Mouse (Mus musculus): ENCODE measurements around the gene Ctcf. TPM values are rescaled to one million over a fixed set of nuclear protein-coding genes. Genes with fewer than 3 reads are reported as not detected.
A peak's percentile ranks its signal among the peaks of the same experiment; 100 is the strongest.

The Ctcf gene
- polyA plus RNA-seq, 1 experiment = 16.7 TPM

DNA sequence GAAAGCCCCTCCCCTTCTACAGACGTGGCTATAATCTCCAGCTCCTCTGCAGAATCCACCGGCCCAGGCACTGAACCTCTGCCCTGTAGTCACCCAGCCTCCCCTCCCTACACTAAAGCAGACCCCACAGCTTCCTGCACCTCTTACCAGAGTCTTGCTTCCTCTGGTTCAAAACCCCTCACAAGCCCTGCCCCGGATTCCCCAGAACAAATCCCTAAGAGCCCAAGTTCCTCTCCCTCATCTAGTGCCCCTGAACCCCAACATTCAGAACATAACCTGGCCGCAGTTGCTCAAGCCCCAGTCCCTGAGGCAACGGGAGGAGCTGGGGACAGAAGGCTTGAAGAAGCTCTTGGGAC lies 18.1 kb upstream of the Ctcf start:
- Histone ChIP-seq H3K4me3 (ENCODE audit: insufficient read depth, low read depth, low read length) (no peak overlapping the region), H3K27me3 (replicated peaks; ENCODE audit: control insufficient read depth, insufficient read depth, low read length) (no peaks in the 10 kb centered on the region), H3K4me1 (ENCODE audit: control insufficient read depth, insufficient read depth, low read length) (0 out of 2 replicates have a peak, but pooled peaks cover 4% of the 10 kb centered on the region), H3K27ac (ENCODE audit: insufficient read depth, low read depth, low read length) (no peak overlapping the region), H3K36me3 (ENCODE audit: control insufficient read depth, insufficient read depth, low read length) (peaks cover 5% of the 10 kb centered on the region; the same call in 1 of the 2 replicates)
- no peak for TF ChIP-seq POLR2A (IDR thresholded peaks at IDR 0.05; ENCODE audit: low read depth, low read length)
- no peak for TF ChIP-seq CTCF (conservative IDR thresholded peaks at IDR 0.05; ENCODE audit: insufficient read depth, insufficient read length, low read depth, low read length)
- no peak for DNase-seq
- 89% methylated on average over 5 of the region's 5 CpGs for WGBS

DNA sequence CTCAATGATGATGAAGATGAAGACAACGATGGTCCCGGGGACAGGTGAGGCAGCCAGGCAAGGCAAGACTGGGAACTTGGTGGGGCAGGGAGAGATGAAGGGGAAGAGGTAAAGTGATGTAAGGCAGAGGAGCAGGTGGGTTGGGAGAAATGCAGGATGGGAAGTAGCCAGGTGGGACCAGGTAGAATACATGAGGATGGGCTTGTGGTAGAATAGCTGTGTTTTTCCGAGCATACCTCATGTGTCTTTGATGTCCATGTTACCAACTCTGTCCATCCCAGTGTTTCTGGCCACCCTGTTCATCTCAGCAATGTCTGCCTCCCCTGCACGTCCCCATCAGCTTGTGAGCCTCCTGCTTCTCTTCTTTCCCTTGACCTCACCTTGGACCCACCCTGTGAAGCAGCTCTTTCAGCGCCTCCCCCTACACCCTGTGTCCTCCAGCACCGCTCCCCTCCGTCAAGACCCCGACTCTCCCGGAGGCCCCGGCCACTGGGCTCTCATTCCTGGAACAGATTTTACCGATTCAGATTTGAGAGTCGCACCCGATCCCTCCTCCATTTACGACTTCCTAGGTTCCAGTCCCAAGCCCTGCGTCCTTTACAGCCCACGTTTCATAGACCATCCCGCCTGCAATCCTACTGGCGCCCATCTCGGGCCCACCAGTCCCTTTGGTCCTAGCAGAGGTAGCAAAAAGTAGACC lies 17.3 kb upstream of the Ctcf start:
- Histone ChIP-seq H3K36me3 (ENCODE audit: control insufficient read depth, insufficient read depth, low read length) (peaks cover 5% of the 10 kb centered on the region; the same call in 1 of the 2 replicates), H3K4me1 (ENCODE audit: control insufficient read depth, insufficient read depth, low read length) (0 out of 2 replicates have a peak, but pooled peaks cover 4% of the 10 kb centered on the region), H3K27ac (ENCODE audit: insufficient read depth, low read depth, low read length) (no peak overlapping the region), H3K4me3 (ENCODE audit: insufficient read depth, low read depth, low read length) (no peak overlapping the region), H3K27me3 (replicated peaks; ENCODE audit: control insufficient read depth, insufficient read depth, low read length) (no peaks in the 10 kb centered on the region)
- WGBS = 90% methylated on average over 19 of the region's 19 CpGs
- DNase-seq = no peak
- TF ChIP-seq CTCF (conservative IDR thresholded peaks at IDR 0.05; ENCODE audit: insufficient read depth, insufficient read length, low read depth, low read length) (no peak), POLR2A (IDR thresholded peaks at IDR 0.05; ENCODE audit: low read depth, low read length) (no peak)

DNA sequence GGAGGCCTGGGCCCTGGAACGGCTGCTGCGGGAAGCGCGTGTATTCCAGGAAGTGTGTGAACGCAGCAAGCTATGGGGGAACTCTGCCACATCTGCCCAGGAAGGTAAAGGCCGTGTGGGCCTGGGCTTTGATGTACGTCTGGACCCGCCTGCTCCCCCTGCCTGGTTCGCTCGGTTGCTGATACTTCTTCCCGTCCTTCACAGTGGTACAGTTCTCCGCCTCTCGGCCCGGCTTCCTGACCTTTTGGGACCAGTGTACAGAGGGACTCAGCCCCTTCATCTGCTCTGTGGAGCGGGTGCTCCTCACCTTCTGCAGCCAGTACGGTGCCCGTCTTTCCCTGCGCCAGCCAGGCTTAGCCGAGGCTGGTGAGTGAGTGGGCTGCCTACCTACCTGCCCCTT lies 16.2 kb upstream of the Ctcf start:
- no peak for DNase-seq
- TF ChIP-seq CTCF (conservative IDR thresholded peaks at IDR 0.05; ENCODE audit: insufficient read depth, insufficient read length, low read depth, low read length) = no peak

GRCm38 (mm10) chr8:105620946-105621720 lies 15.2 kb upstream of the Ctcf start:
- 88% methylated on average over 21 of the region's 21 CpGs for WGBS
- Histone ChIP-seq H3K4me1 (ENCODE audit: control insufficient read depth, insufficient read depth, low read length) (0 out of 2 replicates have a peak, but pooled peaks cover 4% of the 10 kb centered on the region), H3K27ac (ENCODE audit: insufficient read depth, low read depth, low read length) (no peak overlapping the region), H3K27me3 (replicated peaks; ENCODE audit: control insufficient read depth, insufficient read depth, low read length) (no peaks in the 10 kb centered on the region), H3K4me3 (ENCODE audit: insufficient read depth, low read depth, low read length) (no peak overlapping the region), H3K36me3 (ENCODE audit: control insufficient read depth, insufficient read depth, low read length) (peaks cover 5% of the 10 kb centered on the region; the same call in 1 of the 2 replicates)
- no peak for TF ChIP-seq POLR2A (IDR thresholded peaks at IDR 0.05; ENCODE audit: low read depth, low read length)
- TF ChIP-seq CTCF (conservative IDR thresholded peaks at IDR 0.05; ENCODE audit: insufficient read depth, insufficient read length, low read depth, low read length) = no peak
- DNase-seq = no peak

More for the DNA sequence above, 16.2 kb upstream of the Ctcf start:
- WGBS = 86% methylated on average over 19 of the region's 19 CpGs
- Histone ChIP-seq H3K4me1 (ENCODE audit: control insufficient read depth, insufficient read depth, low read length) (0 out of 2 replicates have a peak, but pooled peaks cover 4% of the 10 kb centered on the region), H3K27ac (ENCODE audit: insufficient read depth, low read depth, low read length) (no peak overlapping the region), H3K4me3 (ENCODE audit: insufficient read depth, low read depth, low read length) (no peak overlapping the region), H3K36me3 (ENCODE audit: control insufficient read depth, insufficient read depth, low read length) (peaks cover 5% of the 10 kb centered on the region; the same call in 1 of the 2 replicates), H3K27me3 (replicated peaks; ENCODE audit: control insufficient read depth, insufficient read depth, low read length) (no peaks in the 10 kb centered on the region)

DNA sequence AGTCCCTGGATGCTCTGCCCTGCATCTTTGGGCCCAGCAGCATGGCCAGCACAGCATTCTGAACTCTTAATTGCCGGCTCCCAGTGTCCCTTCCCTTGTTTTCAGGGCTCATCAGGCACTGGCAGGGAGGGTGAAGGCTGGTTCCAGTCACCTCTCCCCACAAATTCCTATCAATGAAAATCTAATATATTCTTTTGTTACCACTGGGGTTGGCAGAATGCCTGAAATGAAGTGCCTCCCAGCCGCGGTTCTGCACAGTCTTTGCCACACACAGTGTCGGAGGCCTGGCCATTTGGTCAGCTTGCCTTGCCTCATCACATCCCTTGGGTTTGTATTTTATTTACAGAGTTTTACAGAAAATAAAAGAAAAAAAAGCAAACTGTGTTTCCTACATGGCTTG lies 14.5 kb upstream of the Ctcf start:
- Histone ChIP-seq H3K36me3 (ENCODE audit: control insufficient read depth, insufficient read depth, low read length) (peaks cover 5% of the 10 kb centered on the region; the same call in 1 of the 2 replicates), H3K27me3 (replicated peaks; ENCODE audit: control insufficient read depth, insufficient read depth, low read length) (no peaks in the 10 kb centered on the region), H3K4me3 (ENCODE audit: insufficient read depth, low read depth, low read length) (no peak overlapping the region), H3K27ac (ENCODE audit: insufficient read depth, low read depth, low read length) (no peak overlapping the region), H3K4me1 (ENCODE audit: control insufficient read depth, insufficient read depth, low read length) (0 out of 2 replicates have a peak, but pooled peaks cover 4% of the 10 kb centered on the region)
- WGBS = 41% methylated on average over 4 of the region's 4 CpGs
- TF ChIP-seq CTCF (conservative IDR thresholded peaks at IDR 0.05; ENCODE audit: insufficient read depth, insufficient read length, low read depth, low read length) (no peak), POLR2A (IDR thresholded peaks at IDR 0.05; ENCODE audit: low read depth, low read length) (no peak)
- no peak for DNase-seq

GRCm38 (mm10) chr8:105622421-105622920 lies 13.9 kb upstream of the Ctcf start:
- DNase-seq = peak; percentile 97
- Histone ChIP-seq H3K4me3 (ENCODE audit: insufficient read depth, low read depth, low read length) (no peak overlapping the region), H3K36me3 (ENCODE audit: control insufficient read depth, insufficient read depth, low read length) (peaks cover 5% of the 10 kb centered on the region; the same call in 1 of the 2 replicates), H3K27ac (ENCODE audit: insufficient read depth, low read depth, low read length) (peak overlapping the region; percentile 13; the same call in 1 of the 2 replicates), H3K4me1 (ENCODE audit: control insufficient read depth, insufficient read depth, low read length) (0 out of 2 replicates have a peak, but pooled peaks cover 4% of the 10 kb centered on the region), H3K27me3 (replicated peaks; ENCODE audit: control insufficient read depth, insufficient read depth, low read length) (no peaks in the 10 kb centered on the region)
- 2% methylated on average over 8 of the region's 8 CpGs for WGBS
- no peak for TF ChIP-seq POLR2A (IDR thresholded peaks at IDR 0.05; ENCODE audit: low read depth, low read length)
- peak; percentile 99; the same call in 1 of the 2 replicates for TF ChIP-seq CTCF (conservative IDR thresholded peaks at IDR 0.05; ENCODE audit: insufficient read depth, insufficient read length, low read depth, low read length)
